Mouse (Mus musculus) kidney, postnatal 25 days (tissue): Measurements from ENCODE around the gene Olfr399.

ENCODE experiments used
- DNase-seq, 2 experiments: peaks; one replicate each; pipeline ENCODE4 v3.0.0; 2021; ENCODE audit warnings: mixed read lengths in 2 of 2

Olfr399 gene

GRCm38 (mm10) chr11:74056451-74056850 is at the start of gene Olfr399, which contains the start of gene Olfr139:
Gene Olfr399, minus strand, starts transcription at chr11:74056615.
Gene Olfr139, minus strand, starts transcription at chr11:74056551.
- no peak for DNase-seq

GRCm38 (mm10) chr11:74105066-74105465 is 48.7 kb upstream of the Olfr399 start:
- DNase-seq: no peak

- no peak for DNase-seq
These were observed 45.1 kb upstream of the Olfr399 start for GRCm38 (mm10) chr11:74101507-74101906.

GRCm38 (mm10) chr11:74100724-74101123 is 44.3 kb upstream of the Olfr399 start:
- DNase-seq: no peak

- DNase-seq: no peak
These were observed 13.2 kb upstream of the Olfr399 start, which contains the start of gene Zfp616 for GRCm38 (mm10) chr11:74069655-74070054. Gene Zfp616, plus strand, starts transcription at chr11:74069955.

- no peak for DNase-seq
These were observed 5.1 kb downstream of the Olfr399 start for GRCm38 (mm10) chr11:74051347-74051746.
